Comparison of ENCODE assay signal across 8 mouse cellular contexts in genomic region chr9:107554319-107554825, GRCm38 (mm10). TPM values are rescaled to one million over a fixed set of nuclear protein-coding genes. Genes with fewer than 3 reads are reported as not detected.
DNase-seq lines count a peak whose midpoint lies in the region; ATAC-seq and TF ChIP-seq lines count a peak whose summit lies in the region.

No protein-coding gene starts in this region.

- peaks cover 10 to 30% of the 10 kb centered on the region in 2 experiments for H3K4me1 ChIP-seq in CH12.LX (ENCODE audit: control insufficient read depth in 1 of 2, insufficient read depth in 2 of 2)
- peaks cover 29% of the 10 kb centered on the region for H3K4me1 ChIP-seq in forebrain, embryonic 11.5 days (replicated peaks; ENCODE audit: control insufficient read depth, insufficient read depth, low read length)
- H3K4me1 ChIP-seq in heart, postnatal 0 days (ENCODE audit: control insufficient read depth, insufficient read depth), result peaks cover 33% of the 10 kb centered on the region
- H3K4me1 ChIP-seq in liver, postnatal 0 days (ENCODE audit: insufficient read depth), result peaks cover 55% of the 10 kb centered on the region
- peaks cover 17% of the 10 kb centered on the region for H3K4me1 ChIP-seq in neural tube, embryonic 14.5 days (ENCODE audit: control insufficient read depth, insufficient read depth, low read length)

- no peak for TF ChIP-seq RAD21 in CH12.LX (IDR thresholded peaks at IDR 0.05; ENCODE audit: low read depth, low read length)

- H3K4me2 ChIP-seq in CH12.LX (ENCODE audit: insufficient read depth, low read depth, poor library complexity, severe bottlenecking), result peak overlapping the region; percentile 77; the same call in 1 of the 2 replicates
- peak overlapping the region; percentile 89 for H3K4me2 ChIP-seq in forebrain, embryonic 11.5 days (ENCODE audit: low read depth, low read length, severe bottlenecking)
- H3K4me2 ChIP-seq in heart, postnatal 0 days (ENCODE audit: low read depth, low read length), result peak overlapping the region; percentile 86
- H3K4me2 ChIP-seq in liver, postnatal 0 days (ENCODE audit: low read depth, low read length), result peak overlapping the region; percentile 88
- peak overlapping the region; percentile 96 for H3K4me2 ChIP-seq in neural tube, embryonic 14.5 days (ENCODE audit: low read depth, low read length)

- peak overlapping the region; percentile 82 for H3K27ac ChIP-seq in CH12.LX (ENCODE audit: insufficient read depth, low read depth)
- H3K27ac ChIP-seq in forebrain, embryonic 11.5 days (ENCODE audit: low read depth, low read length), result peak overlapping the region; percentile 78
- H3K27ac ChIP-seq in heart, postnatal 0 days (ENCODE audit: low read depth), result peak overlapping the region; percentile 96
- peak overlapping the region; percentile 99 for H3K27ac ChIP-seq in liver, postnatal 0 days (ENCODE audit: low read depth)
- H3K27ac ChIP-seq in neural tube, embryonic 14.5 days (ENCODE audit: low read depth, low read length), result peak overlapping the region; percentile 81

- TF ChIP-seq POLR2A in CH12.LX (IDR thresholded peaks at IDR 0.05; ENCODE audit: low read depth, low read length), result peak; percentile 93

- peak overlapping the region; percentile 77 for H3K9ac ChIP-seq in CH12.LX (ENCODE audit: insufficient read depth, low read depth)
- H3K9ac ChIP-seq in forebrain, embryonic 11.5 days (ENCODE audit: low read length), result peak overlapping the region; percentile 86
- peak overlapping the region; percentile 89 for H3K9ac ChIP-seq in heart, postnatal 0 days (replicated peaks; ENCODE audit: low read depth, low read length)
- H3K9ac ChIP-seq in liver, postnatal 0 days (replicated peaks), result peak overlapping the region; percentile 93
- H3K9ac ChIP-seq in neural tube, embryonic 14.5 days (replicated peaks; ENCODE audit: low read depth, low read length), result peak overlapping the region; percentile 78

- ATAC-seq in forebrain, embryonic 11.5 days (replicated peaks; ENCODE audit: low FRiP score), result peak; percentile 92
- ATAC-seq in heart, postnatal 0 days (ENCODE audit: insufficient read depth, low read depth), result peak; percentile 91
- ATAC-seq in liver, postnatal 0 days, result peak; percentile 89
- ATAC-seq in neural tube, embryonic 14.5 days (ENCODE audit: low read depth), result peak; percentile 93

- peak overlapping the region; percentile 69 to 91 (median 83) for H3K4me3 ChIP-seq in CH12.LX (replicated peaks in 1 of 3; ENCODE audit: low read depth in 2 of 3, low read length in 2 of 3, poor library complexity in 1 of 3)
- H3K4me3 ChIP-seq in forebrain, embryonic 11.5 days (ENCODE audit: low read depth, low read length), result peak overlapping the region; percentile 67
- H3K4me3 ChIP-seq in heart, postnatal 0 days (ENCODE audit: low read depth, low read length), result peak overlapping the region; percentile 70
- peak overlapping the region; percentile 73 for H3K4me3 ChIP-seq in liver, postnatal 0 days (ENCODE audit: low read depth, low read length)
- peak overlapping the region; percentile 72 for H3K4me3 ChIP-seq in neural tube, embryonic 14.5 days (ENCODE audit: low read depth, low read length)

- H3K27me3 ChIP-seq in CH12.LX (replicated peaks), result no peaks in the 10 kb centered on the region
- peaks cover 14% of the 10 kb centered on the region for H3K27me3 ChIP-seq in forebrain, embryonic 11.5 days (ENCODE audit: control insufficient read depth, insufficient read depth, low read length)
- 0 out of 2 replicates have a peak, but pooled peaks cover 7% of the 10 kb centered on the region for H3K27me3 ChIP-seq in heart, postnatal 0 days (ENCODE audit: control insufficient read depth, insufficient read depth, low read length)
- 0 out of 2 replicates have a peak, but pooled peaks cover 10% of the 10 kb centered on the region for H3K27me3 ChIP-seq in liver, postnatal 0 days (ENCODE audit: insufficient read depth, low read length)
- H3K27me3 ChIP-seq in neural tube, embryonic 14.5 days (ENCODE audit: control insufficient read depth, insufficient read depth, low read length), result peaks cover 24% of the 10 kb centered on the region

- H3K79me2 ChIP-seq in CH12.LX (replicated peaks; ENCODE audit: control insufficient read depth, extremely low read depth, insufficient read depth, poor library complexity, severe bottlenecking), result peaks cover 29% of the 10 kb centered on the region

- peaks cover 26 to 46% of the 10 kb centered on the region in 2 experiments for H3K36me3 ChIP-seq in CH12.LX (replicated peaks in 1 of 2; ENCODE audit: control insufficient read depth in 1 of 2, insufficient read depth in 1 of 2, low read length in 1 of 2)
- peaks cover 7% of the 10 kb centered on the region; the same call in 1 of the 2 replicates for H3K36me3 ChIP-seq in forebrain, embryonic 11.5 days (ENCODE audit: control insufficient read depth, insufficient read depth, low read length)
- H3K36me3 ChIP-seq in heart, postnatal 0 days (replicated peaks; ENCODE audit: control insufficient read depth, insufficient read depth, low read length), result peaks cover 26% of the 10 kb centered on the region
- H3K36me3 ChIP-seq in liver, postnatal 0 days (replicated peaks; ENCODE audit: insufficient read depth, low read length), result peaks cover 31% of the 10 kb centered on the region
- H3K36me3 ChIP-seq in neural tube, embryonic 14.5 days (ENCODE audit: control insufficient read depth, insufficient read depth, low read length), result peaks cover 18% of the 10 kb centered on the region

- no peak for TF ChIP-seq EP300 in CH12.LX (IDR thresholded peaks at IDR 0.05; ENCODE audit: low read length)
- TF ChIP-seq EP300 in heart, postnatal 0 days (IDR thresholded peaks at IDR 0.05; ENCODE audit: low read depth), result no peak
- TF ChIP-seq EP300 in liver, postnatal 0 days (IDR thresholded peaks at IDR 0.05; ENCODE audit: low read depth), result no peak

- dilution Hi-C loops in CH12.LX (cut with MboI; ENCODE audit: extremely low pct_ligation_motif_present, extremely low pct_unique_long_range_greater_than_20kb, low sequenced_read_pairs), result no loop called here

- TF ChIP-seq CTCF in CH12.LX (conservative IDR thresholded peaks at IDR 0.05 in 1 of 2, IDR thresholded peaks at IDR 0.05 in 1 of 2; ENCODE audit: low read depth in 2 of 2, low read length in 2 of 2), result no peak
- peak; percentile 27 for TF ChIP-seq CTCF in heart, postnatal 0 days (IDR thresholded peaks at IDR 0.05; ENCODE audit: low read depth)
- TF ChIP-seq CTCF in liver, postnatal 0 days (IDR thresholded peaks at IDR 0.05; ENCODE audit: low read depth), result peak; percentile 36

- in situ Hi-C loops in CH12.LX (cut with MboI; ENCODE audit: low pct_ligation_motif_present, low pct_unique_long_range_greater_than_20kb, low sequenced_read_pairs), result no loop called here

- no peaks in the 10 kb centered on the region for H3K9me3 ChIP-seq in CH12.LX (replicated peaks; ENCODE audit: low read length)
- H3K9me3 ChIP-seq in forebrain, embryonic 11.5 days (ENCODE audit: control insufficient read depth, low read length), result no peaks in the 10 kb centered on the region
- H3K9me3 ChIP-seq in heart, postnatal 0 days (replicated peaks; ENCODE audit: control insufficient read depth, low read length), result no peaks in the 10 kb centered on the region
- no peaks in the 10 kb centered on the region for H3K9me3 ChIP-seq in liver, postnatal 0 days (ENCODE audit: low read length)
- H3K9me3 ChIP-seq in neural tube, embryonic 14.5 days (ENCODE audit: control insufficient read depth, low read length), result no peaks in the 10 kb centered on the region

- peak; percentile 97 for DNase-seq in CH12.LX (ENCODE audit: extremely low read depth)
- peak; percentile 95 for DNase-seq in c-Kit-positive CD71-positive TER-119-negative erythroid progenitor cells, embryonic 14.5 days (ENCODE audit: low read depth)
- DNase-seq in forebrain, embryonic 11.5 days (ENCODE audit: low spot score), result peak; percentile 99
- DNase-seq in heart, postnatal 0 days (ENCODE audit: low spot score), result peak; percentile 97
- peak; percentile 87 for DNase-seq in large intestine, adult 2 months (ENCODE audit: low read depth, low spot score)
- DNase-seq in liver, postnatal 0 days, result peak; percentile 97
- DNase-seq in testis, postnatal 10 days (ENCODE audit: low spot score), result peak; percentile 96

- WGBS in forebrain, embryonic 11.5 days, result under 1% methylated on average over 53 of the region's 53 CpGs
- under 1% methylated on average over 53 of the region's 53 CpGs for WGBS in heart, postnatal 0 days
- WGBS in large intestine, adult 2 months, result under 1% methylated on average over 53 of the region's 53 CpGs
- under 1% methylated on average over 53 of the region's 53 CpGs for WGBS in liver, postnatal 0 days (ENCODE audit: insufficient replicate concordance)
- under 1% methylated on average over 43 of the region's 53 CpGs for WGBS in neural tube, embryonic 14.5 days

RNA-seq across cellular contexts. Expression of gene Rassf1, which starts 3.0 kb away (rescaled TPM):
- total RNA-seq in CH12.LX (2012; rRNA removed) (17.7 and 18.5 TPM in 2 replicates), CH12.LX (2014; rRNA removed) (15.3 and 15.9 TPM in 2 replicates)
- polyA plus RNA-seq in CH12.LX (2012; ENCODE audit: insufficient read length, low read depth), result 11.6 and 12.2 TPM in 2 replicates
- 48.2 and 51.8 TPM in 2 replicates for polyA plus RNA-seq in forebrain, embryonic 11.5 days (2014; fragmentation: Nextera tagmentation; extraction: Ambion mirVana)
- 28.7 and 39.0 TPM in 2 replicates for total RNA-seq in heart, postnatal 0 days (2014; rRNA removed; ENCODE audit: low replicate concordance)
- polyA plus RNA-seq in heart, postnatal 0 days (2015; fragmentation: Nextera tagmentation; extraction: Ambion mirVana), result 34.4 and 35.1 TPM in 2 replicates
- polyA plus RNA-seq in large intestine, adult 2 months (2012; rRNA removed), result 28.6 and 37.1 TPM in 2 replicates
- 12.4 and 15.1 TPM in 2 replicates for polyA plus RNA-seq in liver, postnatal 0 days (2015; fragmentation: Nextera tagmentation; extraction: Ambion mirVana)
- 34.1 and 34.9 TPM in 2 replicates for polyA plus RNA-seq in neural tube, embryonic 14.5 days (2014; fragmentation: Nextera tagmentation; extraction: Ambion mirVana)

RNA-seq across cellular contexts. Expression of gene Zmynd10, which starts 7.3 kb away (rescaled TPM):
- total RNA-seq in CH12.LX (2012; rRNA removed) (0.34 TPM in 1 of 2 replicates, not detected in the other), CH12.LX (2014; rRNA removed) (not detected in 2 replicates)
- 0.63 TPM in 1 of 2 replicates, not detected in the other for polyA plus RNA-seq in CH12.LX (2012; ENCODE audit: insufficient read length, low read depth)
- polyA plus RNA-seq in forebrain, embryonic 11.5 days (2014; fragmentation: Nextera tagmentation; extraction: Ambion mirVana), result 1.1 and 2.3 TPM in 2 replicates
- not detected in 2 replicates for total RNA-seq in heart, postnatal 0 days (2014; rRNA removed; ENCODE audit: low replicate concordance)
- polyA plus RNA-seq in heart, postnatal 0 days (2015; fragmentation: Nextera tagmentation; extraction: Ambion mirVana), result 0.25 and 0.49 TPM in 2 replicates
- polyA plus RNA-seq in large intestine, adult 2 months (2012; rRNA removed), result 0.29 and 0.40 TPM in 2 replicates
- polyA plus RNA-seq in liver, postnatal 0 days (2015; fragmentation: Nextera tagmentation; extraction: Ambion mirVana), result 0.59 and 0.73 TPM in 2 replicates
- polyA plus RNA-seq in neural tube, embryonic 14.5 days (2014; fragmentation: Nextera tagmentation; extraction: Ambion mirVana), result 1.2 and 2.0 TPM in 2 replicates

RNA-seq across cellular contexts. Expression of gene Tusc2, which starts 8.7 kb away (rescaled TPM):
- total RNA-seq in CH12.LX (2012; rRNA removed), result 23.0 and 31.5 TPM in 2 replicates
- total RNA-seq in CH12.LX (2014; rRNA removed), result 30.8 and 33.3 TPM in 2 replicates
- polyA plus RNA-seq in CH12.LX (2012; ENCODE audit: insufficient read length, low read depth), result 39.1 and 39.2 TPM in 2 replicates
- polyA plus RNA-seq in forebrain, embryonic 11.5 days (2014; fragmentation: Nextera tagmentation; extraction: Ambion mirVana), result 81.9 and 93.0 TPM in 2 replicates
- 38.6 and 51.2 TPM in 2 replicates for total RNA-seq in heart, postnatal 0 days (2014; rRNA removed; ENCODE audit: low replicate concordance)
- 37.0 and 38.8 TPM in 2 replicates for polyA plus RNA-seq in heart, postnatal 0 days (2015; fragmentation: Nextera tagmentation; extraction: Ambion mirVana)
- 45.2 and 46.3 TPM in 2 replicates for polyA plus RNA-seq in large intestine, adult 2 months (2012; rRNA removed)
- 34.3 and 35.9 TPM in 2 replicates for polyA plus RNA-seq in liver, postnatal 0 days (2015; fragmentation: Nextera tagmentation; extraction: Ambion mirVana)
- polyA plus RNA-seq in neural tube, embryonic 14.5 days (2014; fragmentation: Nextera tagmentation; extraction: Ambion mirVana), result 111 and 126 TPM in 2 replicates

RNA-seq across cellular contexts. Expression of gene Nprl2, which starts 12.3 kb away (rescaled TPM):
- total RNA-seq in CH12.LX (2012; rRNA removed), result 28.0 and 31.4 TPM in 2 replicates
- 16.3 and 19.4 TPM in 2 replicates for total RNA-seq in CH12.LX (2014; rRNA removed)
- polyA plus RNA-seq in CH12.LX (2012; ENCODE audit: insufficient read length, low read depth), result 10.8 and 12.6 TPM in 2 replicates
- 40.7 and 43.7 TPM in 2 replicates for polyA plus RNA-seq in forebrain, embryonic 11.5 days (2014; fragmentation: Nextera tagmentation; extraction: Ambion mirVana)
- total RNA-seq in heart, postnatal 0 days (2014; rRNA removed; ENCODE audit: low replicate concordance), result 42.3 and 56.4 TPM in 2 replicates
- polyA plus RNA-seq in heart, postnatal 0 days (2015; fragmentation: Nextera tagmentation; extraction: Ambion mirVana), result 22.5 and 23.2 TPM in 2 replicates
- polyA plus RNA-seq in large intestine, adult 2 months (2012; rRNA removed), result 27.7 and 31.6 TPM in 2 replicates
- 8.5 TPM in 2 replicates for polyA plus RNA-seq in liver, postnatal 0 days (2015; fragmentation: Nextera tagmentation; extraction: Ambion mirVana)
- polyA plus RNA-seq in neural tube, embryonic 14.5 days (2014; fragmentation: Nextera tagmentation; extraction: Ambion mirVana), result 71.5 and 74.9 TPM in 2 replicates

RNA-seq across cellular contexts. Expression of gene Cyb561d2, which starts 12.4 kb away (rescaled TPM):
- total RNA-seq in CH12.LX (2012; rRNA removed), result 37.8 and 45.9 TPM in 2 replicates
- 29.2 and 35.7 TPM in 2 replicates for total RNA-seq in CH12.LX (2014; rRNA removed)
- 23.6 and 23.8 TPM in 2 replicates for polyA plus RNA-seq in CH12.LX (2012; ENCODE audit: insufficient read length, low read depth)
- 14.3 and 18.7 TPM in 2 replicates for polyA plus RNA-seq in forebrain, embryonic 11.5 days (2014; fragmentation: Nextera tagmentation; extraction: Ambion mirVana)
- 13.4 and 22.1 TPM in 2 replicates for total RNA-seq in heart, postnatal 0 days (2014; rRNA removed; ENCODE audit: low replicate concordance)
- polyA plus RNA-seq in heart, postnatal 0 days (2015; fragmentation: Nextera tagmentation; extraction: Ambion mirVana), result 14.3 and 16.9 TPM in 2 replicates
- polyA plus RNA-seq in large intestine, adult 2 months (2012; rRNA removed), result 42.8 and 43.7 TPM in 2 replicates
- 18.5 and 19.6 TPM in 2 replicates for polyA plus RNA-seq in liver, postnatal 0 days (2015; fragmentation: Nextera tagmentation; extraction: Ambion mirVana)
- 42.2 and 46.7 TPM in 2 replicates for polyA plus RNA-seq in neural tube, embryonic 14.5 days (2014; fragmentation: Nextera tagmentation; extraction: Ambion mirVana)

Comparison
In these comparisons a context has a peak if more than half of its experiments do, and no peak if none do; other contexts are left out.
1. Peak in every context shown above with its lines: DNase-seq, ATAC-seq, H3K4me3 ChIP-seq and H3K27ac ChIP-seq.
2. CTCF ChIP-seq: peak in heart, postnatal 0 days (single experiment) and liver, postnatal 0 days (single experiment); none in CH12.LX (0 of 2).